Mouse (Mus musculus) forebrain, embryonic 11.5 days (tissue): ENCODE results near the gene Zswim3. TPM values are rescaled to one million over a fixed set of nuclear protein-coding genes. Genes with fewer than 3 reads are reported as not detected.
"Not testable (repeated sequence)": the region's sequence is repeated elsewhere in the genome, so short reads cannot be mapped to it uniquely, and the experiment has no call there.

Experiments
- ATAC-seq: fragments of 200-750 bp; cut with Nextera tagmentation; replicated peaks from 2 replicates; pipeline ENCODE4 v1.8.0; 2017; ENCODE audit warnings: moderate TSS enrichment; ENCODE audit not compliant: low FRiP score
- DNase-seq: peaks from one replicate; pipeline ENCODE4 v3.0.0-alpha.2; 2017; ENCODE audit warnings: low spot score
- H3K27ac ChIP-seq: fragments of 300-500 bp; sonication (generic); 2 replicates; pipeline ENCODE4 v1.5.1; 2014; ENCODE audit warnings: low read depth, low read length
- H3K27me3 ChIP-seq: fragments of 300-500 bp; sonication (generic); 2 replicates; pipeline ENCODE4 v1.6.1; 2014; ENCODE audit warnings: mild to moderate bottlenecking, low read length, mixed read lengths; ENCODE audit not compliant: control insufficient read depth, insufficient read depth
- H3K36me3 ChIP-seq: fragments of 300-500 bp; sonication (generic); 2 replicates; pipeline ENCODE4 v1.6.1; 2014; ENCODE audit warnings: mild to moderate bottlenecking, low read length, moderate library complexity, mixed read lengths; ENCODE audit not compliant: control insufficient read depth, insufficient read depth
- H3K4me1 ChIP-seq: fragments of 300-500 bp; sonication (generic); replicated peaks from 2 replicates; pipeline ENCODE4 v1.6.1; 2014; ENCODE audit warnings: low read length, mixed read lengths; ENCODE audit not compliant: control insufficient read depth, insufficient read depth
- H3K4me2 ChIP-seq: fragments of 300-500 bp; sonication (generic); 2 replicates; pipeline ENCODE4 v1.6.1; 2014; ENCODE audit warnings: low read depth, mild to moderate bottlenecking, low read length, moderate library complexity, mixed read lengths; ENCODE audit not compliant: severe bottlenecking
- H3K4me3 ChIP-seq: fragments of 300-500 bp; sonication (generic); 2 replicates; pipeline ENCODE4 v1.5.1; 2014; ENCODE audit warnings: low read depth, low read length
- H3K9ac ChIP-seq: fragments of 300-500 bp; sonication (generic); 2 replicates; pipeline ENCODE4 v1.6.1; 2014; ENCODE audit warnings: low read length
- H3K9me3 ChIP-seq: fragments of 300-500 bp; sonication (generic); 2 replicates; pipeline ENCODE4 v1.6.1; 2016; ENCODE audit warnings: low read length, mixed read lengths; ENCODE audit not compliant: control insufficient read depth
- WGBS: fragments of 180-500 bp; shearing (Covaris S2); extraction: QIAGEN DNeasy Blood & Tissue Kit; methylation state at CpG from one replicate; pipeline ENCODE4 v1.1.7; 2014; 5-methylcytosine and 5-hydroxymethylcytosine counted together
- polyA plus RNA-seq: library from polyadenylated mRNA; unstranded; fragments of >200 nt; fragmentation: Nextera tagmentation; extraction: Ambion mirVana; gene quantifications from 2 replicates; pipeline ENCODE4 v1.2.1, GENCODE M21; 2014

Gene Zswim3
- polyA plus RNA-seq, 1 experiment from 2014 or later, result 10.2 TPM

DNA sequence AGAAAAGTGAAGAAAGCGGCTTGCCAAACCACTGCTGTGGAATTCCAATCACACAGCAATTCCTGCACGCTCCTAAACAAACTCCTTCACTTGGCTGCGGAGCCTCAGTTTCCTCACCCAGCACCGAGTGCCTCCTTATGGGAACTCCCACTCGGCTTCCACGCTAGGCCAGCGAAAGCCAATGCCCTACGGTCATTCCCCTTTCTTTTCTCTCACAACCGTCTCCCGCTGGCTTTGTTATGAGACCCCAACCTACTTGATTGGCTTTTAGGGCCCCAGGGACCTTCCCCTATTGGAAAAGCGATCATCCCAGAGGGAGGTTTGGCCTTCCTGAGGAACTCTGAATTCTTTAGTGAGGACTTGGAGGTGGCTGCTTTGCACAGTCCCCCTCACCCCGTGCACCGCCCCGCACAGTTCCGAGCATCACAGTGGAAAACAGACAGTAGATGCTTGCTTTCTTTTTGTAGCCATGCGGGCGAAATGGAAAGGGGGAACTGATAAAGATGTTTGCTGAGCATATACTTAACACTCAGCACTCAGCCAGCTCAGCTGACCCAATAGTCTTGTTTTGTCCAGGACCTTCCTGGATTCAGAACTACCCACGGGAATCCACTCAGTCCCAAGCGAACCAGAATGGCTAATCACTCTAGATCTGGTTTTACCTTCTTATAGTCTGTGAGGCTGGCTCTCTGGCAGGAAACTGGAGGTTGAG, 53.1 kb downstream of the Zswim3 start:
- Histone ChIP-seq H3K36me3 (no peaks in the 10 kb centered on the region), H3K9me3 (no peaks in the 10 kb centered on the region), H3K27me3 (peaks cover 19% of the 10 kb centered on the region), H3K4me3 (peak overlapping the region; percentile 44), H3K4me2 (peak overlapping the region; percentile 97), H3K4me1 (peaks cover 6% of the 10 kb centered on the region), H3K9ac (peak overlapping the region; percentile 58), H3K27ac (no peak overlapping the region)
- WGBS, result 2% methylated on average over 19 of the region's 19 CpGs
- ATAC-seq (peak; percentile 35; the same call in 1 of the 2 replicates), DNase-seq (peak; percentile 65)

DNA sequence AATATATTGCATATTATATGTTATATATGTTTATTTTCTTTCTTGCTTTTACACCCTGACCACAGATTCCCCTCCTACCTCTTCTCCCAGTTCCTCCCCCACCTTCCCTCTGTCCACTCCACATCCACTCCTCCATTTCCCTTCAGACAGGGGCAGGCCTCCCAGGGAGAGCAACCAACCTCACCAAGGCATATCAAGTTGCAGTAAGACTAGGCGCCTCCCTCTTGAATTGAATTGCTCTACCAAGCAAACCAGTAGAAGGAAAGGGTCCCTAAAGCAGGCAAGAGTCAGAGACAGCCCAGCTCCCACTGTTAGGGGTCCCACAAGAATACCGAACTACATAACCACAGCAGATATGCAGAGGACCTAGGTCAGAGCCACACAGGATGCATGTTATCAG, 54.3 kb downstream of the Zswim3 start:
- DNase-seq (no peak), ATAC-seq (no peak)
- Histone ChIP-seq H3K27ac (no peak overlapping the region), H3K4me2 (no peak overlapping the region), H3K9ac (no peak overlapping the region), H3K27me3 (peaks cover 19% of the 10 kb centered on the region), H3K4me1 (peaks cover 6% of the 10 kb centered on the region), H3K4me3 (no peak overlapping the region), H3K36me3 (no peaks in the 10 kb centered on the region), H3K9me3 (no peaks in the 10 kb centered on the region)
- 58% methylated on average over 2 of the region's 2 CpGs for WGBS

DNA sequence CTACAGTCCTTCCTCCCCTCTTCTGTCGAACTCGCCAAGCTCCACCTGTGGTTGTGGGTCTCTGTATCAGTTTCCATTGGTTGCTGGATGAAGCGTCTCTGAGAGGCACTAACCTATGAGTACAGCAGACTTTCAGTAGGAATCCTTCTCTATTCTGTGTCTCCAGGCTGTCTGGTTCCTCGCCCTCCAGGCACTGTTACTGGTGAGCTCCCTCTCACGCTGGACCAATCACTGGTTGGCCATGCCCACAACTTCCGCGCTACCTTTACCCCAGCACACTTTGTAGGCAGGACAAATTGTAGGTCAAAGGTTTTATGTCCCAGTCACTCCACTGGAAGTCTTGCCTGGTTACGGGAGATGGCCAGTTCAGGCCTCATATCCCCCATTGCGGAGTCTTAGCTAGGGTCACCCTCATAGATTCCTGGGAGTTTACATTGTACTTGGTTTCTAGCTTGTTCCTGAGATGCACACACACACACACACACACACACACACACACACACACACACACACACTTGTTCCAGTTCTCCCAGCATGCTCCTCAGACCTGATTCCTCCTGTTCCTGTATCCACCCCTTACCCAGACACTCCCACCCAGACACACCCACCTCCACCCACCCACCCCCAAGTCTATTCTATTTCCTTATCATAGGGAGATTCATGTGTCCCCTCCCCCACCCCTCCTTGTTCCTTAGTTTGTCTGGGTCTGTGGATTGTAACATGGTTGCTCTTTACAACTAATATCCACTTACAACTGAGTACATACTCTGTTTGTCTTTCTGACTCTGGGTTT, 54.9 kb downstream of the Zswim3 start:
- no peak overlapping the region for H3K27ac ChIP-seq
- 55% methylated on average over 9 of the region's 9 CpGs for WGBS
- no peaks in the 10 kb centered on the region for H3K36me3 ChIP-seq
- DNase-seq, result no peak
- H3K9me3 ChIP-seq, result no peaks in the 10 kb centered on the region
- H3K4me2 ChIP-seq, result no peak overlapping the region
- peaks cover 17% of the 10 kb centered on the region for H3K27me3 ChIP-seq
- H3K4me1 ChIP-seq, result peaks cover 6% of the 10 kb centered on the region
- H3K4me3 ChIP-seq, result no peak overlapping the region
- ATAC-seq, result no peak
- H3K9ac ChIP-seq, result no peak overlapping the region

DNA sequence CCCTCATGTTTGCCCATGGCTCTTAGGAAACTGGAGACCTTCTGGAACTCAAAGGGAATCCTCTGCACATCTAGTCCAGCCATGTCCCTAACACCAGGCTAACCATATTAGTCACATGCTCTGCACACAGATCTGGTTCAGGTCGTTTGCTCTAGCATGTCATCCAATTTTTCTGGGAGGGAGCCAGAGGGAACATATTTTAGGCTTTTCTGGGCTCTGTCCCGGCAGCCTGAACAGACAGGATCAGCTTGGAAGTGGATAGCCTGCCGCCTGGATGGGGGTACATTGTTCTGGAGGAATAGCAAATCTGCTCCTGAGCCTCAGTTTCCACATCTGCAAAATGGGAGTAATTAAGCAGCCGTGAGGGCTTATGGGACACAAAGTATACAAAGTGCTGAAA, 56.2 kb downstream of the Zswim3 start:
- Histone ChIP-seq H3K27ac (no peak overlapping the region), H3K4me3 (no peak overlapping the region), H3K4me2 (no peak overlapping the region), H3K36me3 (no peaks in the 10 kb centered on the region), H3K4me1 (peaks cover 6% of the 10 kb centered on the region), H3K27me3 (peaks cover 16% of the 10 kb centered on the region), H3K9ac (no peak overlapping the region), H3K9me3 (no peaks in the 10 kb centered on the region)
- DNase-seq, result no peak
- WGBS, result 75% methylated on average over 4 of the region's 4 CpGs
- no peak for ATAC-seq

DNA sequence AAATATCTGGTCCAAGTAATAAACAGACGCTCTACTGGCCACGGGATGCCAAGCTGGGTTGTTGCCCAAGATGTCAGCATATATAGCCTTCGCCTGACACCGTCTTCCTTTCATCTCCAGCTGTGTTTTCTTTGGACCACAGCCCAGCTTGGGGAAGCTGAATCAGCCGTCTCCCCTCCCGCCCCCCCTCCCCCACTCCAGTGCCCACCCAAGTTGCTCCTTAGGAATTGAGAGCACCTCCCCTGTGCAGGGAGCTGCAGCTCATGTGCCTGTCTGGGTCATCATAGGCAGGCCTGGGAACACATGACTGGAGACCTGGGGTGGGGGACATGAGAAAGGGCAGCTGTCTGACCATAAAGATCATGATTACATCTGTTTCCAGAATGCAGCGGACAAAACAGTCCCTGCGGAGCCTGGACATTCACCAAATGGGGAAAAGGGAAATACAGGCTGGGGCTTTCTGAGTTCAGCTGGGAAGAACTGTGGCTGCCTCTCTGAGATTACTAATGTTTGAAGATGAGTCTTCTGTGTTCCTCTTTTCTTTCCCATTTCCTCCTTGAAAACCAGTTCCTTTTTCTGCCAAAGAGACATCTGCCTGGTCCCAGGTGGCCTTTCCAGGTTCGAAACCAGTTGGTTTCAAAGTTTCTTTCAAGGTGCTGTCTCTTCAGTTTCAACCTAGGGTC, 57.4 kb downstream of the Zswim3 start:
- H3K9ac ChIP-seq, result no peak overlapping the region
- WGBS, result 66% methylated on average over 9 of the region's 9 CpGs
- H3K9me3 ChIP-seq, result no peaks in the 10 kb centered on the region
- H3K4me1 ChIP-seq, result peaks cover 6% of the 10 kb centered on the region
- no peak overlapping the region for H3K27ac ChIP-seq
- peak; percentile 62 for DNase-seq
- H3K27me3 ChIP-seq, result peaks cover 9% of the 10 kb centered on the region; the same call in 1 of the 2 replicates
- H3K36me3 ChIP-seq, result no peaks in the 10 kb centered on the region
- no peak overlapping the region for H3K4me3 ChIP-seq
- H3K4me2 ChIP-seq, result no peak overlapping the region
- ATAC-seq, result no peak

GRCm38 (mm10) chr2:164863411-164863810, 58.5 kb downstream of the Zswim3 start:
- H3K27me3 ChIP-seq, H3K9ac ChIP-seq, H3K36me3 ChIP-seq, ATAC-seq, DNase-seq, H3K4me1 ChIP-seq, H3K27ac ChIP-seq, H3K4me2 ChIP-seq, H3K4me3 ChIP-seq, H3K9me3 ChIP-seq: not testable (repeated sequence)
- WGBS, result 93% methylated on average over 7 of the region's 9 CpGs

- no peak overlapping the region for H3K4me2 ChIP-seq
- no peak overlapping the region for H3K9ac ChIP-seq
- no peaks in the 10 kb centered on the region for H3K27me3 ChIP-seq
- no peak overlapping the region for H3K4me3 ChIP-seq
- ATAC-seq, result no peak
- no peaks in the 10 kb centered on the region for H3K4me1 ChIP-seq
- DNase-seq, result no peak
- no peak overlapping the region for H3K27ac ChIP-seq
- 82% methylated on average over 4 of the region's 4 CpGs for WGBS
- H3K36me3 ChIP-seq, result no peaks in the 10 kb centered on the region
- no peaks in the 10 kb centered on the region; the same call in 1 of the 2 replicates for H3K9me3 ChIP-seq
These were observed 59.7 kb downstream of the Zswim3 start for GRCm38 (mm10) chr2:164864593-164864992.

DNA sequence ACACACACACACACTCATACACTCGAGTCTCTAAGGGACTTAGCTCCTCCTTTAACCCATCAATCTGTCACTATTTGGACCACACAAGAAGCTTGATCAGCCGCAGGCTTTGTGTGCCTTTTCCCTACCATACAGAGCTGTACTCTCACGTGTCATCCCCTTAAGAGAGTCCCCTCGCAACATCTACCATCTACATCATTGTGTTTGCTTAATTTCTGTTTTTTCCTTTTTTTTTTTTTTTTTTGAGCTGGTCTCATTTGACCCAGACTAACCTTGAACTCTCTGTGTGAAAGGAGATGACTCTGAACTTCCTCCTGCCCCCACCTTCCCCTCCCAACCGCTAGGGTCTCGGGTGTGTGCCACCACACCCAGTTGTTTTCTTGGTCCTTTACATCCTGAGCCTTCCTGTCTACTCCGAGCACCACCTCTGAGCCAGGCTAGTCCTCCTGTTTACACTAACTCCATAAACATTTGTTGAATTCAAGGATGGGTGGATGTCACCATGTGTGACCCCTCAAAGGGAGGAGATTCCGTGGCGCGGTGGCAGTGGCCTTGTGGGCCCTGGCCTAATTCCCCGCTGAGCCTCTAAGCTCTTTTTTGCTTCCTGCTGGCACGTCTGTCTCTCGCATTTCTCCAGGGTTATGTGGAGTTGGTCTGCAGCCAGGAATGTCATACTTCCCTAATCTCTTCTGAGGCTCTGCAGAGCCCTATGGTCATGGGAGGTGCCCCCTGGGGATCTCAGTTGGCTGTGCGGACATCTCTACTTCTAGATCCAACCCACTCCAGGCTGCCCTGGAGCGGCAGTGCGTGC, 62.0 kb downstream of the Zswim3 start:
- whole genome bisulfite sequencing, result 76% methylated on average over 16 of the region's 16 CpGs
- ATAC-seq (no peak), DNase-seq (no peak)
- Histone ChIP-seq H3K9me3 (no peaks in the 10 kb centered on the region; the same call in 1 of the 2 replicates), H3K4me2 (no peak overlapping the region), H3K27me3 (no peaks in the 10 kb centered on the region), H3K27ac (no peak overlapping the region), H3K36me3 (no peaks in the 10 kb centered on the region), H3K9ac (no peak overlapping the region), H3K4me1 (no peaks in the 10 kb centered on the region), H3K4me3 (no peak overlapping the region)
